Mouse (Mus musculus): ENCODE results near the gene Paqr4. TPM values are rescaled to one million over a fixed set of nuclear protein-coding genes. Genes with fewer than 3 reads are reported as not detected.
A peak's percentile ranks its signal among the peaks of the same experiment; 100 is the strongest.

The Paqr4 gene
- total RNA-seq, 2 experiments from 2014 or later: 9.9 to 13.9 TPM

GRCm38 (mm10) chr17:23749400-23750191 lies 8.9 kb upstream of the Paqr4 start:
- no peak for DNase-seq

- peak; percentile 65 to 86 for DNase-seq
Measured at GRCm38 (mm10) chr17:23748631-23749391, 8.1 kb upstream of the Paqr4 start.

- no peak for DNase-seq
Measured at GRCm38 (mm10) chr17:23748026-23748425, 7.4 kb upstream of the Paqr4 start.

GRCm38 (mm10) chr17:23747471-23747870 lies 6.8 kb upstream of the Paqr4 start:
- no peak for DNase-seq

- DNase-seq: no peak
Measured at GRCm38 (mm10) chr17:23746767-23747166, 6.1 kb upstream of the Paqr4 start.

- DNase-seq: no peak
Measured at GRCm38 (mm10) chr17:23746311-23746710, 5.6 kb upstream of the Paqr4 start.

- no peak for DNase-seq
Measured at GRCm38 (mm10) chr17:23745301-23746251, 4.9 kb upstream of the Paqr4 start, which contains the start of gene Kremen2. Gene Kremen2 (minus strand): TSS chr17:23745833.

GRCm38 (mm10) chr17:23744651-23745050 lies 4.0 kb upstream of the Paqr4 start:
- DNase-seq: no peak

GRCm38 (mm10) chr17:23744076-23744475 lies 3.4 kb upstream of the Paqr4 start:
- DNase-seq: no peak

GRCm38 (mm10) chr17:23742941-23743340 lies 2.3 kb upstream of the Paqr4 start:
- no peak for DNase-seq

- peak; percentile 28 to 69 for DNase-seq
Measured at GRCm38 (mm10) chr17:23742210-23742793, 1.6 kb upstream of the Paqr4 start.

GRCm38 (mm10) chr17:23741359-23742209 lies 917 bp upstream of the Paqr4 start:
- DNase-seq: no peak

GRCm38 (mm10) chr17:23740136-23740584 lies 507 bp downstream of the Paqr4 start:
- peak; percentile 94 for DNase-seq

- peak; percentile 28 to 43 for DNase-seq
Measured at GRCm38 (mm10) chr17:23739202-23740135, 1.2 kb downstream of the Paqr4 start.

GRCm38 (mm10) chr17:23738836-23739201 lies 1.8 kb downstream of the Paqr4 start:
- DNase-seq: no peak

- no peak for DNase-seq
Measured at GRCm38 (mm10) chr17:23737493-23738445, 2.9 kb downstream of the Paqr4 start.

- no peak for DNase-seq
Measured at GRCm38 (mm10) chr17:23734341-23734740, 6.3 kb downstream of the Paqr4 start.

GRCm38 (mm10) chr17:23730441-23730840 lies 10.2 kb downstream of the Paqr4 start:
- no peak for DNase-seq
